Mouse (Mus musculus) kidney, adult 9 months (tissue): Measurements from ENCODE around the gene Ptx4.
A peak's percentile ranks its signal among the peaks of the same experiment; 100 is the strongest.
"Not testable (repeated sequence)": the region's sequence is repeated elsewhere in the genome, so short reads cannot be mapped to it uniquely, and the experiment has no call there.

Source experiments
- DNase-seq: peaks from one replicate; pipeline ENCODE4 v3.0.0; 2022

The Ptx4 gene

GRCm38 (mm10) chr17:25115664-25116432 is 4.7 kb upstream of the Ptx4 start, which contains the start of gene Telo2:
Gene Telo2 (minus strand): TSS chr17:25115967.
- peak; percentile 94 for DNase-seq

- DNase-seq, result peak; percentile 28
Observed at GRCm38 (mm10) chr17:25117263-25117662, 3.3 kb upstream of the Ptx4 start.

- peak; percentile 35 for DNase-seq
Observed at GRCm38 (mm10) chr17:25123979-25124378, 3.4 kb downstream of the Ptx4 start.

GRCm38 (mm10) chr17:25125442-25126060 is 5.0 kb downstream of the Ptx4 start:
- not testable (repeated sequence) for DNase-seq

- no peak for DNase-seq
Observed at GRCm38 (mm10) chr17:25127079-25127478, 6.5 kb downstream of the Ptx4 start.

GRCm38 (mm10) chr17:25127681-25128080 is 7.1 kb downstream of the Ptx4 start:
- no peak for DNase-seq

GRCm38 (mm10) chr17:25130060-25130459 is 9.5 kb downstream of the Ptx4 start:
- no peak for DNase-seq

- peak; percentile 96 for DNase-seq
Observed at GRCm38 (mm10) chr17:25133275-25133698, 12.7 kb downstream of the Ptx4 start, which contains the start of gene Clcn7. Gene Clcn7 (plus strand): TSS chr17:25133391.

- peak; percentile 77 for DNase-seq
Observed at GRCm38 (mm10) chr17:25135622-25136021, 15.1 kb downstream of the Ptx4 start.

- DNase-seq, result no peak
Observed at GRCm38 (mm10) chr17:25138803-25139202, 18.2 kb downstream of the Ptx4 start.

- DNase-seq, result no peak
Observed at GRCm38 (mm10) chr17:25139960-25140359, 19.4 kb downstream of the Ptx4 start.

GRCm38 (mm10) chr17:25162161-25162560 is 41.6 kb downstream of the Ptx4 start, which contains the start of gene Ccdc154:
Gene Ccdc154 (plus strand): TSS chr17:25162461.
- no peak for DNase-seq

GRCm38 (mm10) chr17:25163387-25163786 is 42.8 kb downstream of the Ptx4 start:
- no peak for DNase-seq

GRCm38 (mm10) chr17:25164770-25165169 is 44.2 kb downstream of the Ptx4 start:
- DNase-seq, result no peak

- DNase-seq, result no peak
Observed at GRCm38 (mm10) chr17:25165970-25166671, 45.6 kb downstream of the Ptx4 start.

- no peak for DNase-seq
Observed at GRCm38 (mm10) chr17:25169706-25170105, 49.1 kb downstream of the Ptx4 start.

GRCm38 (mm10) chr17:25172558-25172957 is 52.0 kb downstream of the Ptx4 start:
- no peak for DNase-seq
